Mouse (Mus musculus) retina, postnatal 7 days (tissue): ENCODE data around the gene Phkg1.
"Not testable (repeated sequence)": the region's sequence is repeated elsewhere in the genome, so short reads cannot be mapped to it uniquely, and the experiment has no call there.

ENCODE experiments used
- DNase-seq: peaks from one replicate; pipeline ENCODE4 v3.0.0-alpha.2; 2012; ENCODE audit warnings: low read depth, low spot score

The Phkg1 gene

GRCm38 (mm10) chr5:129908242-129908965, 10.1 kb upstream of the Phkg1 start, which contains the start of gene Nupr1l:
Gene Nupr1l (plus strand): TSS chr5:129908540.
- peak; percentile 74 for DNase-seq

GRCm38 (mm10) chr5:129907775-129908174, 9.4 kb upstream of the Phkg1 start:
- DNase-seq = no peak

- peak; percentile 82 for DNase-seq
Measured at GRCm38 (mm10) chr5:129895198-129896088, 2.9 kb downstream of the Phkg1 start, which contains the start of gene Zbed5. Gene Zbed5 (plus strand): TSS chr5:129895723.

GRCm38 (mm10) chr5:129890390-129890789, 8.0 kb downstream of the Phkg1 start:
- not testable (repeated sequence) for DNase-seq

GRCm38 (mm10) chr5:129886911-129887636, 11.3 kb downstream of the Phkg1 start, which contains the start of gene Chchd2:
Gene Chchd2 (minus strand): TSS chr5:129887470.
- peak; percentile 96 for DNase-seq

- no peak for DNase-seq
Measured at GRCm38 (mm10) chr5:129886271-129886670, 12.1 kb downstream of the Phkg1 start.

GRCm38 (mm10) chr5:129879888-129880287, 18.5 kb downstream of the Phkg1 start:
- no peak for DNase-seq

GRCm38 (mm10) chr5:129878946-129879345, 19.4 kb downstream of the Phkg1 start:
- DNase-seq = no peak

- DNase-seq = no peak
Measured at GRCm38 (mm10) chr5:129877731-129878455, 20.5 kb downstream of the Phkg1 start.

- no peak for DNase-seq
Measured at GRCm38 (mm10) chr5:129875098-129875497, 23.3 kb downstream of the Phkg1 start.

- DNase-seq = no peak
Measured at GRCm38 (mm10) chr5:129873942-129874341, 24.4 kb downstream of the Phkg1 start.

GRCm38 (mm10) chr5:129871238-129871637, 27.1 kb downstream of the Phkg1 start:
- DNase-seq = no peak

- no peak for DNase-seq
Measured at GRCm38 (mm10) chr5:129869238-129869995, 28.9 kb downstream of the Phkg1 start.

- DNase-seq = no peak
Measured at GRCm38 (mm10) chr5:129865841-129866240, 32.5 kb downstream of the Phkg1 start.

- no peak for DNase-seq
Measured at GRCm38 (mm10) chr5:129864467-129864866, 33.9 kb downstream of the Phkg1 start.

- DNase-seq = no peak
Measured at GRCm38 (mm10) chr5:129862325-129862724, 36.0 kb downstream of the Phkg1 start.

GRCm38 (mm10) chr5:129856414-129856813, 41.9 kb downstream of the Phkg1 start:
- DNase-seq = no peak

- no peak for DNase-seq
Measured at GRCm38 (mm10) chr5:129855163-129855562, 43.2 kb downstream of the Phkg1 start.

GRCm38 (mm10) chr5:129847558-129847820, 50.9 kb downstream of the Phkg1 start:
- no peak for DNase-seq

- peak; percentile 91 for DNase-seq
Measured at GRCm38 (mm10) chr5:129846752-129847557, 51.4 kb downstream of the Phkg1 start, which contains the start of gene Sumf2. Gene Sumf2 (plus strand): TSS chr5:129846986.
